ENCODE assay signal across 30 mouse cellular contexts in genomic region chr19:61017477-61018266, GRCm38 (mm10).
DNase-seq lines count a peak whose midpoint lies in the region; ATAC-seq and TF ChIP-seq lines count a peak whose summit lies in the region.
"Had no signal": no experiment of that assay in that cellular context is flagged by ENCODE, and none has a peak within 500 bp of the region (broad histone marks: within the 10 kb centered on the region; RNA-seq: fewer than 3 reads in every experiment).

No protein-coding gene starts in this region.

- H3K79me2 ChIP-seq in CH12.LX (replicated peaks; ENCODE audit: control insufficient read depth, extremely low read depth, insufficient read depth, poor library complexity, severe bottlenecking), result no peaks in the 10 kb centered on the region

- TF ChIP-seq EP300 in CH12.LX (IDR thresholded peaks at IDR 0.05; ENCODE audit: low read length), result peak; percentile 27; the same call in 1 of the 2 replicates

- H3K36me3 ChIP-seq in CH12.LX (replicated peaks in 1 of 2; ENCODE audit: control insufficient read depth in 1 of 2, insufficient read depth in 1 of 2, low read length in 1 of 2), result peaks cover 0 to 5% of the 10 kb centered on the region in 2 experiments
- H3K36me3 ChIP-seq: forebrain, embryonic 10.5 days; forebrain, embryonic 15.5 days; heart, embryonic 13.5 days; hindbrain, embryonic 15.5 days; kidney, embryonic 15.5 days; limb, embryonic 10.5 days; limb, embryonic 15.5 days; liver, embryonic 15.5 days; midbrain, embryonic 10.5 days; midbrain, embryonic 15.5 days; stomach, embryonic 15.5 days had no signal

- no peak overlapping the region for H3K4me3 ChIP-seq in CH12.LX (replicated peaks in 1 of 3; ENCODE audit: low read depth in 2 of 3, low read length in 2 of 3, poor library complexity in 1 of 3)
- H3K4me3 ChIP-seq: forebrain, embryonic 10.5 days; forebrain, embryonic 15.5 days; heart, embryonic 13.5 days; hindbrain, embryonic 15.5 days; kidney, embryonic 15.5 days; layer of hippocampus, adult 2 months; limb, embryonic 10.5 days; limb, embryonic 15.5 days; liver, embryonic 15.5 days; midbrain, embryonic 10.5 days; midbrain, embryonic 15.5 days; stomach, embryonic 15.5 days had no signal

- H3K4me2 ChIP-seq in CH12.LX (ENCODE audit: insufficient read depth, low read depth, poor library complexity, severe bottlenecking), result no peak overlapping the region
- H3K4me2 ChIP-seq: forebrain, embryonic 15.5 days; heart, embryonic 13.5 days; hindbrain, embryonic 15.5 days; kidney, embryonic 15.5 days; limb, embryonic 15.5 days; liver, embryonic 15.5 days; midbrain, embryonic 15.5 days; stomach, embryonic 15.5 days had no signal

- H3K27me3 ChIP-seq in CH12.LX (replicated peaks), result no peaks in the 10 kb centered on the region
- H3K27me3 ChIP-seq: forebrain, embryonic 15.5 days; heart, embryonic 13.5 days; hindbrain, embryonic 15.5 days; kidney, embryonic 15.5 days; limb, embryonic 15.5 days; liver, embryonic 15.5 days; midbrain, embryonic 15.5 days; stomach, embryonic 15.5 days had no signal

- ATAC-seq in granulocyte monocyte progenitor cell, adult 5-6 weeks (replicated peaks; ENCODE audit: poor library complexity, severe bottlenecking), result peak; percentile 94
- ATAC-seq in monocyte, adult 5-6 weeks (replicated peaks; ENCODE audit: insufficient number of reproducible peaks, low FRiP score, low TSS enrichment, poor library complexity, severe bottlenecking), result peak; percentile 76
- ATAC-seq in erythroblast, adult 5-6 weeks (replicated peaks; ENCODE audit: low FRiP score, poor library complexity, severe bottlenecking), result no peak
- ATAC-seq: activated CD4-positive, CD25-positive, alpha-beta regulatory T cell, adult 4 months; forebrain, embryonic 15.5 days; inflammation-experienced regulatory T-cells, adult 6 months; midbrain, embryonic 15.5 days had no signal

- no peak for TF ChIP-seq CTCF in CH12.LX (conservative IDR thresholded peaks at IDR 0.05 in 1 of 2, IDR thresholded peaks at IDR 0.05 in 1 of 2; ENCODE audit: low read depth in 2 of 2, low read length in 2 of 2)

- TF ChIP-seq RAD21 in CH12.LX (IDR thresholded peaks at IDR 0.05; ENCODE audit: low read depth, low read length), result no peak

- H3K9ac ChIP-seq in CH12.LX (ENCODE audit: insufficient read depth, low read depth), result no peak overlapping the region
- H3K9ac ChIP-seq: forebrain, embryonic 15.5 days; heart, embryonic 13.5 days; hindbrain, embryonic 15.5 days; kidney, embryonic 15.5 days; limb, embryonic 15.5 days; liver, embryonic 15.5 days; midbrain, embryonic 15.5 days; stomach, embryonic 15.5 days had no signal

- no peak overlapping the region for H3K27ac ChIP-seq in CH12.LX (ENCODE audit: insufficient read depth, low read depth)
- H3K27ac ChIP-seq: forebrain, embryonic 10.5 days; forebrain, embryonic 15.5 days; heart, embryonic 13.5 days; hindbrain, embryonic 15.5 days; kidney, embryonic 15.5 days; layer of hippocampus, adult 2 months; limb, embryonic 10.5 days; limb, embryonic 15.5 days; liver, embryonic 15.5 days; midbrain, embryonic 10.5 days; midbrain, embryonic 15.5 days; stomach, embryonic 15.5 days had no signal

- no peak for TF ChIP-seq POLR2A in CH12.LX (IDR thresholded peaks at IDR 0.05; ENCODE audit: low read depth, low read length)

- dilution Hi-C loops in CH12.LX (cut with MboI; ENCODE audit: extremely low pct_ligation_motif_present, extremely low pct_unique_long_range_greater_than_20kb, low sequenced_read_pairs), result no loop called here

- peaks cover 0 to 9% of the 10 kb centered on the region in 2 experiments; a peak in 1 of 4 replicates for H3K4me1 ChIP-seq in CH12.LX (ENCODE audit: control insufficient read depth in 1 of 2, insufficient read depth in 2 of 2)
- H3K4me1 ChIP-seq: hindbrain, embryonic 15.5 days; liver, embryonic 15.5 days; midbrain, embryonic 10.5 days; midbrain, embryonic 15.5 days; stomach, embryonic 15.5 days had no signal

- in situ Hi-C loops in CH12.LX (cut with MboI; ENCODE audit: low pct_ligation_motif_present, low pct_unique_long_range_greater_than_20kb, low sequenced_read_pairs), result no loop called here

- DNase-seq in lung, adult 18-20 months, result peak; percentile 10 to 33
- DNase-seq in lung, postnatal 10 days, result no peak
- no peak for DNase-seq in CH12.LX (ENCODE audit: extremely low read depth)
- no peak for DNase-seq in embryo, embryonic 9.5 days (ENCODE audit: extremely low spot score)
- DNase-seq: adrenal gland, adult 2 months; B cell, adult 2 months; cerebellum, adult 2 months; cerebellum, postnatal 14 days; gastrocnemius, postnatal 25 days; heart, postnatal 10 days; kidney, adult 18-20 months; kidney, postnatal 25 days; right cerebral cortex, postnatal 25 days had no signal

- no peaks in the 10 kb centered on the region for H3K9me3 ChIP-seq in CH12.LX (replicated peaks; ENCODE audit: low read length)
- H3K9me3 ChIP-seq: forebrain, embryonic 10.5 days; forebrain, embryonic 15.5 days; heart, embryonic 13.5 days; hindbrain, embryonic 15.5 days; kidney, embryonic 15.5 days; limb, embryonic 10.5 days; limb, embryonic 15.5 days; liver, embryonic 15.5 days; midbrain, embryonic 10.5 days; midbrain, embryonic 15.5 days; stomach, embryonic 15.5 days had no signal

TF ChIP-seq in CH12.LX, 34 proteins besides CTCF, POLR2A, EP300 and RAD21:
- TF ChIP-seq E2F4 (IDR thresholded peaks at IDR 0.05; ENCODE audit: insufficient replicate concordance, low read depth, low read length) (no peak), PAX5 (IDR thresholded peaks at IDR 0.05; ENCODE audit: low read length) (no peak), MEF2A (IDR thresholded peaks at IDR 0.05; ENCODE audit: borderline replicate concordance, low read depth, low read length) (no peak)
TF ChIP-seq in CH12.LX: peak in this region for 0.

Comparison
In these comparisons a context has a peak if more than half of its experiments do, and no peak if none do; other contexts are left out.
1. DNase-seq: peak in lung, adult 18-20 months (2 of 2); none in lung, postnatal 10 days (single experiment), CH12.LX (single experiment) and embryo, embryonic 9.5 days (single experiment).